Mouse (Mus musculus) central nervous system, embryonic 18 days (tissue): Measurements from ENCODE around the gene Slc48a1. TPM values are rescaled to one million over a fixed set of nuclear protein-coding genes. Genes with fewer than 3 reads are reported as not detected.

Experiments
- polyA plus RNA-seq: library from polyadenylated mRNA; depleted of rRNA; stranded (reverse); fragments of >200 nt; gene quantifications from 2 replicates; pipeline ENCODE4 v1.2.3, GENCODE M21; 2012; rRNA removed

The Slc48a1 gene
- 39.8 and 42.5 TPM in 2 replicates for polyA plus RNA-seq

DNA sequence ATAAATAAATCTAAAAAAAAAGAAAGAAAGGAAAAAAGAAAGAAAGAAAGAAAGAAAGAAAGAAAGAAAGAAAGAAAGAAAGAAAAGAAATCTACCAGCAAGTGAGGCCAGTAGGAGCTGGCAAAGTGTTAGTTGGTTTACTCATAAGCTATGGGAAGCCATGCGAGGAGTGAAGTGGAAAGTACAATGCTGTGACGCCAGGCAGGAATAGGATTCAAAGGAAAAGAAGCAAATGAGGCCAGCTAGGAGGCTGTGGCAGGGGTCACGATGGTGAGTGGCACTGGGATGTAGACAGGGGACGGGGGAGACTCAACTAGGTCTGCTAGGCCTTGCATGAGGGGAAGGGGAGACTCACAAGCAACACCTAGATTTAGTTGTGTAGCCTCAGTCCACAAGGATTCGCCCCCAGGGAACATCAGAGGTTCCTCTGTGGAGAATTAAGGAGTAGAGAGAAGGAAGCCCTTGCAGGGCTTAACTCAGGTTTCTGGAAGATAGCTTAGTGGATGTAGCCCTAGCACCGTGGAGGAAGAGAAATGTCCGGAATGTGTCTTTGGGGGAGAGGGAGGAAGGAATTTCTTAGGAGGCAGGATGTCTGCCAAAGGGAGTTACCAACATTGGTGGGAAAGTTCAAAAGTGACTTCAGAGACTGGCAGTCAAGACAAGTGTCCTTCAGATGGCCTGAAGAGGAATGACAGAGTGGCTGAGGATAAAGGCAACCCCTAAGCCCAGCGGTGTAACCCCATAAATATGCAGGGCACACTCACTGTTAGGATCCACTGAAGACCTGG, at the start of gene Slc48a1:
TSS of gene Slc48a1 (plus strand) at position 210 of the 788 bp plus-strand sequence.

DNA sequence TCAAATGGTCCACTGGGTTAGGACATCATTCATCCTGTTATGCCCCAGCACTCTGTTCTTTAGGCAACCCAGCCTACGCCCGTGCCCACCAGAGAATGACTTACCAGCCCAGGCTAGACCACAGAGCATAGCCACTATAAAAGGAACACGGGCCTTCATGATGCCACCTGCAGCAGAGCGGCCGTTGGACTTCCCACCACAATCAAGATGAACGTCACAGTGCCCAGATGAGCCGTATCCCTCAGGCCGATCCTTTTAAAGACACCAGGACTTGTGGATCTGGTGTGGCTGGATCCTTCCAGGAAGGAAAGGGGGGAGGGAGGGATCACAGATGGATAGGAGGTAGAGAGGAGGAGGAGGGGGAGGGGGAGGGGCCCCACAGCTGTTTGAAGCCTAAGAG, 47.2 kb upstream of the Slc48a1 start, which contains the start of gene Endou:
TSS of gene Endou (minus strand) at position 229 of the 400 bp plus-strand sequence.

DNA sequence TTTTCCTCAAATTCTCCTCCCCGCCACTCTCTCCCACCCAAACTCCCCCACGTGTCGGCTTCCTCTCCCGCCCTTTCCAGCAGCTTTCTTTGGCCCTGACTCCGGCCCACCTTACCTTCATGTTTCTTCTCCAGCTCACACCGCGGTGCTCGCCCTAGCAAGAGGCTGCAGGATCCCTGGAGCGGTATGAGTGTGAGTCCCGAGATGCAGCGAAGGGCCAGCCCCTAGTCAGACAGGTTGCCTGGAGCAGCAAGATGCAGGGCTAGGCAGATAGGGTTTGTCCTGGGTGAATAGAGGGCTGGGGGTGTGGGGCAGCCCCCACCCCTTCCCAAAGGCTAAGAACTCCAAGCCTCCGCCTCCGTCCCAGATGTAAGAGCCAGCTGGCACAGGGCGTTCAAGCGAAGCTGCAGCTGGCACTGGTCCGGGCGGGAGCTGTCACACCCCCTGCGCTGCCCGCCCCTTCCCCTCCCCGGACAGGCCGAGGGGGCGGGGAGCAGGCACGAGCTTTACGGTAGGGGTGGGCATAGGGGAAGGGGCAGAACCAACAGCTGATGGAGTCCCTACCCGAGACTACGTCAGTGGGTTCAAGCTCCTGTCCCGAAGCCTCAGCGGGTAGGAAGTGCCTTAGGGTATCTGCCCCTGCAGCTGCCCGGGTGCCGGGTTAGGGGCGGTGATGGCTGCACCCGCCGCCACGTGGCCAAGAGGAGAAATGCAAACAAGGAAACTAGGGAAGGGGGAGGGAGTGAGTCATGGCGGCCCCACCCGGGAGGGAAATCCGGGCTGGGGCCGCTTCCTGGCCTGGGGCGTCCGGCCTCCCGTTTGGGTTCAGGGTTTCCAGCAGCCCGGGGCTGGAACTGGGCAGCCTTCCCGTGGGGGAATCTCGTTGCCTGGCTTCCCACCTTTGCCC, 10.8 kb upstream of the Slc48a1 start, which contains the start of gene Rapgef3:
TSS of gene Rapgef3 (minus strand) at position 693 of the 907 bp plus-strand sequence.

Other genes starting within 250 kb of the Slc48a1 start
- gene Rpap3, start 72.7 kb upstream of the Slc48a1 start, polyA plus RNA-seq: 30.7 and 32.4 TPM in 2 replicates
- gene Endou, start 47.2 kb upstream of the Slc48a1 start, polyA plus RNA-seq: 0.06 and 0.31 TPM in 2 replicates
- 31.4 and 33.2 TPM in 2 replicates for gene Rapgef3, start 10.5 kb upstream of the Slc48a1 start, polyA plus RNA-seq
- gene Hdac7, start 66.0 kb downstream of the Slc48a1 start, polyA plus RNA-seq: 62.2 and 67.1 TPM in 2 replicates
- 0.98 and 1.4 TPM in 2 replicates for gene Vdr, start 132.1 kb downstream of the Slc48a1 start, polyA plus RNA-seq
- 61.3 and 64.5 TPM in 2 replicates for gene Tmem106c, start 185.7 kb downstream of the Slc48a1 start, polyA plus RNA-seq
- gene Col2a1, start 226.2 kb downstream of the Slc48a1 start, polyA plus RNA-seq: 9.5 and 16.5 TPM in 2 replicates